Mouse (Mus musculus): ENCODE measurements around the gene Trim45. TPM values are rescaled to one million over a fixed set of nuclear protein-coding genes. Genes with fewer than 3 reads are reported as not detected.
A peak's percentile ranks its signal among the peaks of the same experiment; 100 is the strongest.

The Trim45 gene
- polyA plus RNA-seq, 1 experiment from 2014 or later, result 2.6 TPM

GRCm38 (mm10) chr3:100924065-100924732 lies 2.2 kb downstream of the Trim45 start:
- ATAC-seq (ENCODE audit: low FRiP score, low TSS enrichment) (no peak), DNase-seq (ENCODE audit: low spot score) (no peak)
- Histone ChIP-seq H3K36me3 (ENCODE audit: control insufficient read depth, insufficient read depth, low read length) (no peaks in the 10 kb centered on the region; the same call in 1 of the 2 replicates), H3K9ac (ENCODE audit: low read length) (no peak overlapping the region), H3K27ac (replicated peaks) (no peak overlapping the region), H3K9me3 (ENCODE audit: control insufficient read depth, low read length) (no peaks in the 10 kb centered on the region), H3K27me3 (ENCODE audit: control insufficient read depth, insufficient read depth, low read length) (no peaks in the 10 kb centered on the region), H3K4me2 (replicated peaks; ENCODE audit: low read depth) (no peak overlapping the region), H3K4me1 (replicated peaks; ENCODE audit: control insufficient read depth, insufficient read depth) (peaks cover 8% of the 10 kb centered on the region), H3K4me3 (ENCODE audit: low read depth, low read length) (no peak overlapping the region)
- TF ChIP-seq EP300 (optimal IDR thresholded peaks at IDR 0.05) (no peak), CTCF (IDR thresholded peaks at IDR 0.05; ENCODE audit: low read depth) (no peak)
- 49% methylated on average over 6 of the region's 6 CpGs for WGBS

GRCm38 (mm10) chr3:100925176-100925575 lies 3.2 kb downstream of the Trim45 start:
- no peaks in the 10 kb centered on the region for H3K27me3 ChIP-seq (ENCODE audit: control insufficient read depth, insufficient read depth, low read length)
- no peak overlapping the region for H3K27ac ChIP-seq (replicated peaks)
- DNase-seq (ENCODE audit: low spot score), result no peak
- H3K9me3 ChIP-seq (ENCODE audit: control insufficient read depth, low read length), result no peaks in the 10 kb centered on the region
- 0 out of 2 replicates have a peak overlapping the region, but pooled peaks have one; percentile 11 for H3K4me2 ChIP-seq (replicated peaks; ENCODE audit: low read depth)
- H3K4me3 ChIP-seq (ENCODE audit: low read depth, low read length), result no peak overlapping the region
- H3K36me3 ChIP-seq (ENCODE audit: control insufficient read depth, insufficient read depth, low read length), result no peaks in the 10 kb centered on the region; the same call in 1 of the 2 replicates
- no peak for ATAC-seq (ENCODE audit: low FRiP score, low TSS enrichment)
- TF ChIP-seq CTCF (IDR thresholded peaks at IDR 0.05; ENCODE audit: low read depth) (no peak), EP300 (optimal IDR thresholded peaks at IDR 0.05) (no peak)
- H3K4me1 ChIP-seq (replicated peaks; ENCODE audit: control insufficient read depth, insufficient read depth), result peaks cover 8% of the 10 kb centered on the region
- 66% methylated on average over 16 of the region's 16 CpGs for WGBS
- H3K9ac ChIP-seq (ENCODE audit: low read length), result no peak overlapping the region

GRCm38 (mm10) chr3:100931332-100932076 lies 9.5 kb downstream of the Trim45 start:
- 93% methylated on average over 23 of the region's 23 CpGs for WGBS

GRCm38 (mm10) chr3:100932077-100932944 lies 10.3 kb downstream of the Trim45 start:
- Histone ChIP-seq H3K9ac (ENCODE audit: low read length) (no peak overlapping the region), H3K27me3 (ENCODE audit: control insufficient read depth, insufficient read depth, low read length) (no peaks in the 10 kb centered on the region), H3K4me1 (replicated peaks; ENCODE audit: control insufficient read depth, insufficient read depth) (no peaks in the 10 kb centered on the region), H3K36me3 (ENCODE audit: control insufficient read depth, insufficient read depth, low read length) (peaks cover 2% of the 10 kb centered on the region), H3K9me3 (ENCODE audit: control insufficient read depth, low read length) (no peaks in the 10 kb centered on the region), H3K27ac (replicated peaks) (no peak overlapping the region), H3K4me3 (ENCODE audit: low read depth, low read length) (no peak overlapping the region), H3K4me2 (replicated peaks; ENCODE audit: low read depth) (no peak overlapping the region)
- no peak for DNase-seq (ENCODE audit: low spot score)
- TF ChIP-seq CTCF (IDR thresholded peaks at IDR 0.05; ENCODE audit: low read depth), result peak; percentile 58
- no peak for TF ChIP-seq EP300 (optimal IDR thresholded peaks at IDR 0.05)
- WGBS, result 72% methylated on average over 11 of the region's 11 CpGs
- ATAC-seq (ENCODE audit: low FRiP score, low TSS enrichment), result peak; percentile 11; the same call in 1 of the 2 replicates

More at GRCm38 (mm10) chr3:100931332-100932076, 9.5 kb downstream of the Trim45 start:
- ATAC-seq (ENCODE audit: low FRiP score, low TSS enrichment) (no peak), DNase-seq (ENCODE audit: low spot score) (no peak)
- Histone ChIP-seq H3K27ac (replicated peaks) (no peak overlapping the region), H3K27me3 (ENCODE audit: control insufficient read depth, insufficient read depth, low read length) (no peaks in the 10 kb centered on the region), H3K9me3 (ENCODE audit: control insufficient read depth, low read length) (no peaks in the 10 kb centered on the region), H3K4me1 (replicated peaks; ENCODE audit: control insufficient read depth, insufficient read depth) (no peaks in the 10 kb centered on the region), H3K4me2 (replicated peaks; ENCODE audit: low read depth) (no peak overlapping the region), H3K9ac (ENCODE audit: low read length) (no peak overlapping the region), H3K4me3 (ENCODE audit: low read depth, low read length) (no peak overlapping the region), H3K36me3 (ENCODE audit: control insufficient read depth, insufficient read depth, low read length) (peaks cover 2% of the 10 kb centered on the region)
- TF ChIP-seq CTCF (IDR thresholded peaks at IDR 0.05; ENCODE audit: low read depth), result no peak
- TF ChIP-seq EP300 (optimal IDR thresholded peaks at IDR 0.05), result no peak

GRCm38 (mm10) chr3:100935521-100935920 lies 13.5 kb downstream of the Trim45 start:
- no peak overlapping the region for H3K4me3 ChIP-seq (ENCODE audit: low read depth, low read length)
- no peaks in the 10 kb centered on the region for H3K9me3 ChIP-seq (ENCODE audit: control insufficient read depth, low read length)
- H3K27ac ChIP-seq (replicated peaks), result no peak overlapping the region
- H3K4me1 ChIP-seq (replicated peaks; ENCODE audit: control insufficient read depth, insufficient read depth), result no peaks in the 10 kb centered on the region
- 96% methylated on average over 6 of the region's 6 CpGs for WGBS
- TF ChIP-seq EP300 (optimal IDR thresholded peaks at IDR 0.05) (no peak), CTCF (IDR thresholded peaks at IDR 0.05; ENCODE audit: low read depth) (no peak)
- H3K36me3 ChIP-seq (ENCODE audit: control insufficient read depth, insufficient read depth, low read length), result peaks cover 8% of the 10 kb centered on the region
- DNase-seq (ENCODE audit: low spot score), result no peak
- H3K27me3 ChIP-seq (ENCODE audit: control insufficient read depth, insufficient read depth, low read length), result no peaks in the 10 kb centered on the region
- ATAC-seq (ENCODE audit: low FRiP score, low TSS enrichment), result no peak
- H3K9ac ChIP-seq (ENCODE audit: low read length), result no peak overlapping the region
- no peak overlapping the region for H3K4me2 ChIP-seq (replicated peaks; ENCODE audit: low read depth)
